Mouse (Mus musculus): ENCODE measurements around the gene Ube2dnl1. TPM values are rescaled to one million over a fixed set of nuclear protein-coding genes. Genes with fewer than 3 reads are reported as not detected.

Ube2dnl1 gene
- total RNA-seq (2021) = not detected
- long read RNA-seq, experiment 1 = 0 reads
- long read RNA-seq, experiment 2 = 0 reads

DNA sequence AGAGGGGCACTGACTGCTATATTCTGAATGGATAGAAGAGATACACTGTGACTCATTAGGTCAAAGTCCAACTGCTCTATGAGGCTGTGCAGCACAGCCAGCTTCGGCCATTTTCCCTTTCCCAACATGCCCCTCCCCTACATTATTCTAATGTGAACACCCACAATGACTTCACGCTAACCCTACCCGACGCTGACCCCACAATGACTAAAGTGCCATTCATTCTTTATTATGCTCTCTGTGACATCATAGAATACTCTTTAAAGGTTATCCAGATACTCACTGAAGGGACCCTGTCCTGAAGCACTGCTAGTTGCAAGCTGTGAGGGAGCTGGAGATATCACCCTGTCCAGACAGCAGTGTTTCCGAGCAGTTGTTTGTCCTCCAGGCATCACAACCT lies at the start of gene Ube2dnl1:
Gene Ube2dnl1 (plus strand): TSS at position 301 of the 400 bp plus-strand sequence.
- DNase-seq = no peak

DNA sequence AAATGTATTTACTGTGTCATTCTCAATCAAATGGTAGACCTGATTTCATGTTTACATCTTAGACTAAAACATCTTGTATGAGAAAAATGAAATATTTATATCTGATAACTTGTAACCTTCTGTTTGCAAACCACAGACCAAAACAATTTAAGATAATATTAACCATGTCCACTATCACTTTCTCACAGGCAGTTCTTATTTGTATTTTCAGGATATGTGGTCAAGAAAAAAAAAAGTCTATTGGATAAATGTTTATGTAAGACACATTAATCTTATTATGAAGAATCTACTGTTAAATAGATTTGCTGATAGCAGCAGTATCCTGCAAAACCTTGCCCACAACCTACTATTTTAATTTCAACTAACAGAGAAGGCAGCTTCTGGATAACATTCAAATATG lies 9.3 kb upstream of the Ube2dnl1 start:
- DNase-seq = no peak

DNA sequence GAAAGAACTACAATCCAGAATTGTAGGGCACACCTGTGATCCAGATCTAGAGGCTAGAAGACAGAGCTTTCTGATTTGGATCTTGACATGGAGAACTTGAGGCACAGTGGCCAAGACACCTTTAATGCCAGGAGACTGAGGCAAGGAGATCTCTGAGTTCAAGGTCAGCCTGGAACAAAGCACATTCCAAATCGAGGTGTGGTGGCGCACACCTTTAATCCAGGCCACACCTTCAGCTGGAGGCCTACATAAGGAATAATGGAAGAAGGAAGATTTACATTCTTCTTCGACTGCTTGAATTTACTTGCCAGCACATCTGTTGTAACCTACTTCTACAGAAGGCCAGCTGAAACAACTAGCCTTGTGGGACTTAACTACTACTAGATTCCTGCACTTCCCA lies 7.3 kb upstream of the Ube2dnl1 start:
- DNase-seq = no peak

DNA sequence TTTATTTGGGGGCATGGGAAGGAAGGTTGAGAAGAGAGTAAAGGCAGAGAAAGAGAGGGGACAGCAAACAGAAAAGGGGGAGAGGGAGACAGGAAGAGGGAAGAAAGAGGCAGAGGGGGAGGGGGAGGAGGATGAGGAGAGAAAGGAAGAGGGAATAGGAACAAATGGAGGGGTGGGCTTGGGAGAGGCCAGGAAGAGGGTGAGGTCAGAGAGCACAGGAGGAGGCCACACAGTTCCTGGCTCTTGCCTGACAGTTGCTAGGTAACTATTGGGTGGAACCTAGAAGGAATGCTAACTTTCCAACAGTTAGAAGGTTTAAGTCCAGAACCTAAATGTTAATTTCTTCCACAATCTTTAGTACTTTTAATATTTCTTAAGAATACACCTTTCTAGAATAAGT lies 1.4 kb upstream of the Ube2dnl1 start:
- DNase-seq = no peak

GRCm38 (mm10) chrX:114907282-114907681 lies 2.5 kb downstream of the Ube2dnl1 start, which contains the start of gene Ube2dnl2:
Ube2dnl2 (plus strand) TSS chrX:114907582.
- DNase-seq = no peak

- no peak for DNase-seq
Measured at GRCm38 (mm10) chrX:114955066-114955465, 50.3 kb downstream of the Ube2dnl1 start.

Other genes with a start within 250 kb of the Ube2dnl1 start
- not detected for gene Ube2dnl2, start 2.6 kb downstream of the Ube2dnl1 start, total RNA-seq (2021)

Data from adrenal gland, postnatal 36 days (tissue).